Mouse (Mus musculus) stomach, embryonic 15.5 days (tissue): ENCODE measurements around the gene Fez2. TPM values are rescaled to one million over a fixed set of nuclear protein-coding genes. Genes with fewer than 3 reads are reported as not detected.
A peak's percentile ranks its signal among the peaks of the same experiment; 100 is the strongest.

ENCODE experiments used
- ATAC-seq: fragments of 200-750 bp; cut with Nextera tagmentation; 2 replicates; pipeline ENCODE4 v1.8.0; 2017; ENCODE audit warnings: low read depth, moderate number of reproducible peaks, moderate TSS enrichment; ENCODE audit not compliant: insufficient read depth, low FRiP score
- H3K27ac ChIP-seq: fragments of 300-500 bp; sonication (generic); 2 replicates; pipeline ENCODE4 v1.5.1; 2015; ENCODE audit warnings: mild to moderate bottlenecking, inconsistent platforms
- H3K27me3 ChIP-seq: fragments of 300-500 bp; sonication (generic); replicated peaks from 2 replicates; pipeline ENCODE4 v1.6.1; 2015; ENCODE audit warnings: inconsistent platforms
- H3K36me3 ChIP-seq: fragments of 300-500 bp; sonication (generic); 2 replicates; pipeline ENCODE4 v1.6.1; 2015; ENCODE audit warnings: inconsistent platforms
- H3K4me1 ChIP-seq: fragments of 300-500 bp; sonication (generic); 2 replicates; pipeline ENCODE4 v1.6.1; 2015; ENCODE audit warnings: inconsistent platforms
- H3K4me2 ChIP-seq: fragments of 300-500 bp; sonication (generic); 2 replicates; pipeline ENCODE4 v1.6.1; 2015; ENCODE audit warnings: mild to moderate bottlenecking, inconsistent platforms
- H3K4me3 ChIP-seq: fragments of 300-500 bp; sonication (generic); replicated peaks from 2 replicates; pipeline ENCODE4 v1.5.1; 2015; ENCODE audit warnings: inconsistent platforms
- H3K9ac ChIP-seq: fragments of 300-500 bp; sonication (generic); 2 replicates; pipeline ENCODE4 v1.6.1; 2015; ENCODE audit warnings: inconsistent platforms
- H3K9me3 ChIP-seq: fragments of 300-500 bp; sonication (generic); 2 replicates; pipeline ENCODE4 v1.6.1; 2016; ENCODE audit warnings: inconsistent platforms
- WGBS: fragments of 180-500 bp; shearing (Covaris S2); methylation state at CpG from one replicate; pipeline ENCODE4 v1.1.7; 2015; 5-methylcytosine and 5-hydroxymethylcytosine counted together
- polyA plus RNA-seq: library from polyadenylated mRNA; unstranded; fragments of >200 nt; fragmentation: Nextera tagmentation; extraction: Ambion mirVana; gene quantifications from 2 replicates; pipeline ENCODE4 v1.2.1, GENCODE M21; 2015

The Fez2 gene
- 37.7 and 39.6 TPM in 2 replicates for polyA plus RNA-seq

- no peaks in the 10 kb centered on the region for H3K9me3 ChIP-seq
- H3K27ac ChIP-seq = peak within 1 kb of the TSS; percentile 98
- peak within 1 kb of the TSS; percentile 81 for H3K4me2 ChIP-seq
- no peaks in the 10 kb centered on the region for H3K36me3 ChIP-seq
- WGBS = under 1% methylated on average over 54 of the region's 67 CpGs
- peak; percentile 97 for ATAC-seq
- H3K4me3 ChIP-seq = peak within 1 kb of the TSS; percentile 97
- no peaks in the 10 kb centered on the region for H3K27me3 ChIP-seq
- H3K4me1 ChIP-seq = peaks cover 3% of the 10 kb centered on the region; the same call in 1 of the 2 replicates
- peak within 1 kb of the TSS; percentile 83 for H3K9ac ChIP-seq
Measured at GRCm38 (mm10) chr17:78417381-78418281, at the start of gene Fez2. Fez2 (minus strand) TSS chr17:78418152.

DNA sequence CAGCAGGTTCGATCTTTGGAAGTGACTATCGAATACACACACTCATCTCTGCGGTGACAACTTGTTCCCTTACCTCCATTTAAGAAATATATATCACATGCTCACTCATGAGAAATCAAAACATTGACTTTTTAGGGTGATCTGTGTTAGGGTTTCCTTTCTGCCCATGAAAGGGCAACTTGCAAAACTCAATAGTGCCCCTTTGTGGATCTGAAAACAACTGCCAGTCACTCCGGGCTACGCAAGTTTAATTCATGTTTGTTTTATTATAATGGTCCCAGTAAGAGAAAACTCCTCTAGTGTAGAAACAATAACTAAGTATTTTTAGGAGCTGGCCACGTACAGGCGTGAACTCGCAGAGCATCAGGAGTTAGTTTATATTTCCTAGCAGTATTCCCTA lies 47.5 kb upstream of the Fez2 start:
- H3K4me1 ChIP-seq = no peaks in the 10 kb centered on the region
- no peaks in the 10 kb centered on the region for H3K36me3 ChIP-seq
- H3K9ac ChIP-seq = no peak overlapping the region
- no peak overlapping the region for H3K4me2 ChIP-seq
- H3K27me3 ChIP-seq = no peaks in the 10 kb centered on the region
- no peak for ATAC-seq
- 76% methylated on average over 8 of the region's 8 CpGs for WGBS
- no peaks in the 10 kb centered on the region for H3K9me3 ChIP-seq
- no peak overlapping the region for H3K27ac ChIP-seq
- H3K4me3 ChIP-seq = no peak overlapping the region

DNA sequence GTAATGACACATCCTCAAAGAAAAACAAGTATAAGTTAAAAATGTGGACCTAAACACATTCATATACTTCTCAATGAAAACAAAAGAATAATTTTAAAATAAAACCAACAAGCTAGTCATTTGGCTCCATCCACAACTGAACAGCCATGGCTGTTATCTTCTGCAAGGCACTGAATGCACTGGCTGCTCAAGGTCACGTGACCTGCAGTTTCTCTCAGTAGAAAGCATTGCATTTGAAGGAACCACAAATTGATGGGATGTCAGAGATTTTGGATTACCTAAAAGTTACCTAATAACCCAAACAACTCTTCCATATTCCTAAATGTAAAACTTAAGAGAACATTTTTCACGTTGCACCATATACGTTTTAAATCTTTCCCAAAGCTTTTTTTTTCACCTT lies 47.1 kb upstream of the Fez2 start:
- Histone ChIP-seq H3K9me3 (no peaks in the 10 kb centered on the region), H3K27me3 (no peaks in the 10 kb centered on the region), H3K4me1 (no peaks in the 10 kb centered on the region), H3K4me2 (no peak overlapping the region), H3K36me3 (no peaks in the 10 kb centered on the region), H3K4me3 (no peak overlapping the region), H3K27ac (no peak overlapping the region), H3K9ac (no peak overlapping the region)
- ATAC-seq = no peak
- WGBS = 74% methylated on average over 3 of the region's 3 CpGs

GRCm38 (mm10) chr17:78460140-78460539 lies 42.2 kb upstream of the Fez2 start:
- H3K27ac ChIP-seq = no peak overlapping the region
- ATAC-seq = no peak
- H3K4me3 ChIP-seq = no peak overlapping the region
- no peak overlapping the region for H3K4me2 ChIP-seq
- H3K9me3 ChIP-seq = no peaks in the 10 kb centered on the region
- WGBS = 72% methylated on average over 8 of the region's 8 CpGs
- H3K4me1 ChIP-seq = no peaks in the 10 kb centered on the region
- no peaks in the 10 kb centered on the region for H3K27me3 ChIP-seq
- no peaks in the 10 kb centered on the region for H3K36me3 ChIP-seq
- no peak overlapping the region for H3K9ac ChIP-seq

DNA sequence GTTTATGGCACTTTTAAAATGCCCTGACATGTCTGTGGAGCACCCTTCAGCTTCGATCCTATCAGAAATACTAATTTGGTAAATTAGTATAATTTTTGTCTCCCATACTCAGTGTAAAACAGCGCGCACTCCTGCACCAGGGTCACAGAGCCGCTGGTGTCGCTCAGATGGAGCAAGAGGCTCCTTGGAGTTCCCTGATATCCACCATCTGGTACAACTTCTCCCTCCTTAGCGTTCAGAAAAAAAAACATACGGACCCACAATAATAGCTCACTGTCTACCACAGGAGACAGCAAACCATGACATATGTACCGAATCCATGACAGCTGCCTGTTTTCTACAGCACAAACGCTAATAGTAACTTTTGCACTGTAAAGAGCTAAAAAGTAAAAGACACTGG lies 37.6 kb upstream of the Fez2 start:
- Histone ChIP-seq H3K4me1 (no peaks in the 10 kb centered on the region), H3K27ac (no peak overlapping the region), H3K27me3 (no peaks in the 10 kb centered on the region), H3K4me2 (no peak overlapping the region), H3K36me3 (no peaks in the 10 kb centered on the region), H3K4me3 (no peak overlapping the region), H3K9me3 (no peaks in the 10 kb centered on the region), H3K9ac (no peak overlapping the region)
- no peak for ATAC-seq
- WGBS = 70% methylated on average over 9 of the region's 9 CpGs

- no peaks in the 10 kb centered on the region for H3K9me3 ChIP-seq
- 38% methylated on average over 11 of the region's 11 CpGs for WGBS
- ATAC-seq = no peak
- no peaks in the 10 kb centered on the region for H3K36me3 ChIP-seq
- no peaks in the 10 kb centered on the region for H3K27me3 ChIP-seq
- no peak overlapping the region for H3K4me3 ChIP-seq
- H3K9ac ChIP-seq = no peak overlapping the region
- H3K4me2 ChIP-seq = no peak overlapping the region
- no peaks in the 10 kb centered on the region for H3K4me1 ChIP-seq
- H3K27ac ChIP-seq = no peak overlapping the region
Measured at GRCm38 (mm10) chr17:78455114-78455513, 37.2 kb upstream of the Fez2 start.

- WGBS = 79% methylated on average over 21 of the region's 21 CpGs
Measured at GRCm38 (mm10) chr17:78454189-78454977, 36.4 kb upstream of the Fez2 start.

DNA sequence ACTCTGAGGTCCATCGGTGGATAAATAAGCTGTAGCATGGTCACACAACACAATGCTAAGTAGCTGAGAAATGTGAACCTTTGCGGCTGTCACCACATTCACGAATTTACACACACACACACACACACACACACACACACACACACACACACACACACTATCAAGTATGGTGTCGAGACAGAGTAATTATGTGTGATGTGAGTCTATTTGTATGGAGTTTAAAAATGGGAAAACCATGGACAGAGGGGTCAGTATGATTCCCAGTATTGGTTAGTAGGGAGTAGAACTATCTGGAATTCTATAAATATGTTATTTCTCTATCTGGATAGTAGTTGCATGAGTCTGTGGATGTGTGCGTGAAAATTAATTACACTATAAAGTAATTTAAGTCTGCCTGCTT lies 35.6 kb upstream of the Fez2 start:
- H3K4me3 ChIP-seq = no peak overlapping the region
- H3K9me3 ChIP-seq = no peaks in the 10 kb centered on the region
- no peak for ATAC-seq
- H3K4me2 ChIP-seq = no peak overlapping the region
- WGBS = 86% methylated on average over 5 of the region's 5 CpGs
- H3K27me3 ChIP-seq = no peaks in the 10 kb centered on the region
- H3K4me1 ChIP-seq = no peaks in the 10 kb centered on the region
- H3K27ac ChIP-seq = no peak overlapping the region
- no peaks in the 10 kb centered on the region for H3K36me3 ChIP-seq
- H3K9ac ChIP-seq = no peak overlapping the region

More at GRCm38 (mm10) chr17:78454189-78454977, 36.4 kb upstream of the Fez2 start:
- Histone ChIP-seq H3K27me3 (no peaks in the 10 kb centered on the region), H3K9ac (no peak overlapping the region), H3K4me3 (no peak overlapping the region), H3K27ac (no peak overlapping the region), H3K36me3 (no peaks in the 10 kb centered on the region), H3K4me2 (no peak overlapping the region), H3K9me3 (no peaks in the 10 kb centered on the region), H3K4me1 (no peaks in the 10 kb centered on the region)
- ATAC-seq = no peak

DNA sequence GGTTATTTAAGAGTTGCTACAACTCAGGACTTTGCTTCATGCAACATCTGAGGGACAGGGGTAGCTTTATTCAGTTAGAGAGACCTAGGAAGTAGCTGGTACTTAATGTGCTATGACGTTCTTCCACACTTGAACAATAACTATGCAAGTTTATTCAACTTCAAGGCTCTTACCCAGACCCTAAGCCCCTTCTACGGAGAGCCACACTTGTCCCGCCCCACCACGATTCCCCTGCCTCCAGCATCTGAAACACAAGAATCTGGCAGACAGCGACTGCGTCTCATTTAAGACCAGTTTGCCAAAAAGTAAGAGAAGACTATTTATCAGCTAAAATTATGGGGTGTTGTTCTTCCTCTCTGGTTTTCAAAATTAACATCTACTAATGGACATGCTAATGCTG lies 33.9 kb upstream of the Fez2 start:
- WGBS = 80% methylated on average over 6 of the region's 6 CpGs
- no peaks in the 10 kb centered on the region for H3K9me3 ChIP-seq

GRCm38 (mm10) chr17:78451332-78451793 lies 33.4 kb upstream of the Fez2 start:
- Histone ChIP-seq H3K4me1 (no peaks in the 10 kb centered on the region), H3K27me3 (no peaks in the 10 kb centered on the region), H3K27ac (no peak overlapping the region), H3K4me3 (no peak overlapping the region), H3K36me3 (no peaks in the 10 kb centered on the region), H3K9ac (no peak overlapping the region), H3K9me3 (no peaks in the 10 kb centered on the region), H3K4me2 (no peak overlapping the region)
- 49% methylated on average over 7 of the region's 7 CpGs for WGBS
- no peak for ATAC-seq

More for the DNA sequence above, 33.9 kb upstream of the Fez2 start:
- Histone ChIP-seq H3K36me3 (no peaks in the 10 kb centered on the region), H3K4me3 (no peak overlapping the region), H3K4me1 (no peaks in the 10 kb centered on the region), H3K9ac (no peak overlapping the region), H3K27ac (no peak overlapping the region), H3K4me2 (no peak overlapping the region), H3K27me3 (no peaks in the 10 kb centered on the region)
- no peak for ATAC-seq

GRCm38 (mm10) chr17:78449635-78450197 lies 31.8 kb upstream of the Fez2 start:
- H3K9ac ChIP-seq = no peak overlapping the region
- H3K9me3 ChIP-seq = no peaks in the 10 kb centered on the region
- H3K4me2 ChIP-seq = no peak overlapping the region
- H3K27ac ChIP-seq = no peak overlapping the region
- no peaks in the 10 kb centered on the region for H3K36me3 ChIP-seq
- ATAC-seq = no peak
- H3K4me3 ChIP-seq = no peak overlapping the region
- H3K4me1 ChIP-seq = no peaks in the 10 kb centered on the region
- 44% methylated on average over 13 of the region's 13 CpGs for whole genome bisulfite sequencing
- no peaks in the 10 kb centered on the region for H3K27me3 ChIP-seq

DNA sequence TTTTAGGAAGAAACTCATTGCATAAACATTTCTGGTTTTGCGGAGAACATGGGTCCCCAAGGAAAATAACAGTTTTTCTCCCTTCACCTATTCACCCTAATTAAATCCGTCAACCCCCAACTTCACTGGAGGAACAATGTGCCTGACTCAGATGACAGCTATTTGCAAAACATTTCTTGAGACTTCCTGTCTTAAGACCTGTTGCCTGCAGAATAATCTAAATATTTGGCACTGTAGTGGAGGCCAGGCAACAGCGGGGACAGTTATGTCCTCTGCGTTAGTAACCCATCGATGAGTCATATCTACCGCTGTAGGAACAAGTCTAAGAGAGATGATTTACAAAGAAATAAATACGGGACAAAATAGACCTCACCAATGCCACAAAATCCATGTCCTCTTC lies 26.9 kb upstream of the Fez2 start:
- H3K4me1 ChIP-seq = no peaks in the 10 kb centered on the region
- H3K4me3 ChIP-seq = no peak overlapping the region
- H3K36me3 ChIP-seq = no peaks in the 10 kb centered on the region
- no peak overlapping the region for H3K27ac ChIP-seq
- WGBS = 52% methylated on average over 7 of the region's 7 CpGs
- H3K9me3 ChIP-seq = no peaks in the 10 kb centered on the region
- H3K27me3 ChIP-seq = no peaks in the 10 kb centered on the region
- ATAC-seq = no peak
- H3K9ac ChIP-seq = no peak overlapping the region
- H3K4me2 ChIP-seq = no peak overlapping the region
